Mouse (Mus musculus): ENCODE results near the gene Gpr173.
"Not testable (repeated sequence)": the region's sequence is repeated elsewhere in the genome, so short reads cannot be mapped to it uniquely, and the experiment has no call there.

Gpr173 gene

DNA sequence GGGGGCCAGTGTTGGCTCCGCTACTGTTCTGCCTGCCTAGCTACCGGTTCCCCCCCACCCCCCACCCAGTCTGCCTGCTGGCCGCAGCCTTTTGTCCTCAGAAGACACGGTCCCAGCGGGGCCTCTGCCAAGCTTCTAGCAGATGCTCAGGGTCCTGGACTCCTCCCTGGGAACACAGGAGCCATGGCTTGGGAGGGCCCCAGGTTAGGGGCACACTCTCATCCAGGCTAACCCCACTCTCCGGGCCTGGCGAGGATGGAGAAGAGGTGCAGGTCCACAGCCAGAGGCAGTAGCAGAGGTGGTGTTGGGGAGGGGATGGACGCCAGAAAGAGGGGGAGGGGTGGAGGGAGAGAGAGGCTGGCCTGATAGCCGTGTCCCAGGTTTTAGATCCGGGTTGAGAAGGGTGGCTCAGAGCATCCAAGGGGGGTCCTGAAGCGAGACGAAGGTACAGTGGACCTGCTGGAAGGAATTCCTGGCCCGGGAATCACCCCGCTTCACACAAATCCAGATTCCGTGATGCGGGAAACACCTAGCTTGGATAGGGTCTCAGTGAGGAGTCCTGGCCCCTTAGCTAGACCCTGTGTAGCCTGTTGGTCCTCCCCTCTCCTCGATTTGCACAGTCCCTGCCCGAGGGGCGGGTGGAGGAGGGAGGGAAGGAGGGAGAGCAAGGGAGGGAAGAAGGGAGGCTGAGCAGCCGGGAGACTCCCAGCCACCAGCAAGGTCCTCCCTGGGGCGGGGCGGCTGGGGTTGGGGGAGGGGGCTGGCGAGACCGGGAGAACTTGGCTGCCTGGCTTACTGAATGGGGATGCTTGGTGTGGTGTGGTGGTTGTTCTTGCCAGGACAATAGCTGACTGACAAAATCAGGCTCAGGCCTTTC, at the start of gene Gpr173:
Gene Gpr173, minus strand, starts transcription at position 308 of the 877 bp plus-strand sequence.
- peak; percentile 84 to 88 for DNase-seq

DNA sequence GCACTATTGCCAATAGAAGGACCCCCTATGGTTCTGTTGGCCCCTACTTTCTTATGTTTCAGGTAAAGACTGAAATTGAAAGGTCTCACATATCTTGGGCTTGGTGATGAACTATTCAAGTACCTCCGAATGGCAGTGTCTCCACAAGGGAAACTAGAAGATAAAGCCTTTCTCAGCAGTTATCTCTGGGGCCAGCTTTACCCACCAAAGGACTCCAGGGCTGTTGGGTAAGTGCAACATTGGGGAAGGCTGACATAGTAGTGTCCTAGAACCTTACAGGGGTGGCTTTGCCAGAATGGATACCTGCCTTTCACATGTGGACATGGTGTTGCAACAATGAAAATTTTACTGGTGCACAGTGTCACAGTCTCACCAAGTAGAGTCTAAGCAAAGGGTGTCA, 34.7 kb upstream of the Gpr173 start:
- DNase-seq = no peak

DNA sequence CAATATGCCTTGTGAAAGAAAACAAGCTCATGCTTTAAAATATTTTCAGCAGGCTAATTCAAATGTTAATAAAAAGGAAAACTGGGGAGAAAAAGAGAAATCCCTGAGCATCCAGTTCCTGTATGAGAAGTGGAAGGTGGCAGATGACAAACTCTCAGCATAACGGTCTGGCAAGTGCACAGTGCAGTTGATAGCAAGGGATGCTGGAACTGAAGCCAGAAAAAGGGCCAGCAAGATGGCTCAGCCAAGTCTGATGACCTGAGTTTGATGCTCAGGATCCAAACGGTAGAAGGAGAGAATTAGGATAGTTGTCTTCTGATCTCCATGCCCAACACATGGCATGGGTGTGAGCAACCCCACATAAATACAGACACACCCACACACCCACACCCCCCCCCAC, 31.6 kb upstream of the Gpr173 start:
- peak; percentile 58 to 62 for DNase-seq

DNA sequence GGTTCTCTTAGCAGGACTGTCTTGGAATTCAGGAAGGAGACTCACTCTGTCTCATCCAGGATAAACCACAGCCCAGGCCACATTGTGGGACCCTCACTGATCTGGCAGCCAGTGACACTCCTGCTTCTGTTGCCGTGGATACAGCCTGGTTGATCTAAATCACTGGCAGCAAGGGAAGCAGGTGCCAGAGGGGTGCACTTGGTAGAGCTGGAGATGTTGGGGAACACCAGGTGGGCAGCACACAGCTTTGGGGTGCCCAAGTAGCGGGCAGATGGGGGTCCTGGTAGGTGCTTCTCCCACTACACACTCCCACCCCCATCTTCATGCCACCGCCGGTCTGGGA, 479 bp downstream of the Gpr173 start:
- no peak for DNase-seq

DNA sequence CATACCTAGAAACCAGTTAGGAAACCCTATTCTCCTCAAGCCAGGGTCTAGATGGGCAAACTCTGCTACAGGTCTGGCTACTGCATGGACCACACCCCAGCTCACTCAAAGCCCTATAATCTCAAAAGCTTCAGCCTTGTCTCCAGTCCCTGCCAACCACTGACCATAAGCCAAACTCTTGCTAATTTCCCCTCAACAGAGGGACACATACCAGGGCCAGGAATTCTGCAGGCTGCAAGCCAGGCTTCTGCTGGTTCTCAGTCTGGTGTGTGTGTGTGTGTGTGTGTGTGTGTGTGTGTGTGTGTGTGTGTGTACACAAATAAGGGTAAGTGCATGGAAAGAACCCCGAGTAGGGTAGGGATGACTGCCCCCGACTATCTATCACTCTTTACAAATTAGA, 2.1 kb downstream of the Gpr173 start:
- DNase-seq = peak; percentile 90 to 92

DNA sequence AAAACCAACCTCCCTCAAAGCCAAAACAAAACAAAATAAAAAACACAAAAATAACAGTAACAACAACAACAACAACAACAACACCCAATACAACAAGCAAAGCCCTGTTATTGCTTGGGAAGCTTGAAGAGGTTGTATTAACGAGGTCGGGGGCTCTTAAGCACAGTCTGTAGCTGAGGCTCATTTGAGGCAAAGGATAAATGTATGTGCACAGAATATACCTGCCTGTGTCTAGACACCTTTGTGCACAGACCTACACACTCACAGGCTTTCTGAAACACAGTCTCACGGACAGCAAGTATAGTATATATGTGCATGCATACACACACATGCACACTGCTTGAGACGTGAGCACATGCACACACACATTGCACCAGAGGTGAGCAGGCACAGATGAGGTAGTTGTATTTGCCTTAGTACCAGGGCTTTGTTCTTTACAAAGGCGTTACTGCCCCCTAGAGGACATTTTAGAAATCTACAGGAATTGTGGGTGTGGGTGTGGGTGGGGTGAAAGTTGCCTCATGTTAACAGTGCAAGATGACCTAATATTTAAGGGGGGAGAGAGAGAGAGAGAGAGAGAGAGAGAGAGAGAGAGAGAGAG, 15.9 kb downstream of the Gpr173 start:
- DNase-seq = peak; percentile 48 to 66

DNA sequence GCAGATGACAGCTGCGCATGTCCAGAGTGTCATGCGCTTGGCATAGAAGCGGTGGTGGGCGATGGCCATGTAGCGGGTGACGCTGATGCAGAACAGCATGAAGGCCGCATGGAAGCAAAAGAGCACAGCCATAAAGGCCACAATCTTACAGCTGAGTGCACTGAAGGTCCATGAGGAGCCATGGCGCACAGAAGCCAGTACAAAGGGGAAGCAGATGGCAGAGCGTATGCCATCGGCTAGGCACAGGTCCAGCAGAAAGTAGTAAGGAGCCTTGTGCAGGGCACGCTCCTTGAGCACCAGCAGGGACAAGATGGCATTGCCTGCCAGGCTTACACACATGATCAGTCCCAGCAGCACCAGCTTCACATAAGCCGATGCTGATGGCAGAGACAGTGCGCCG, 21.5 kb downstream of the Gpr173 start:
- peak; percentile 90 to 92 for DNase-seq

DNA sequence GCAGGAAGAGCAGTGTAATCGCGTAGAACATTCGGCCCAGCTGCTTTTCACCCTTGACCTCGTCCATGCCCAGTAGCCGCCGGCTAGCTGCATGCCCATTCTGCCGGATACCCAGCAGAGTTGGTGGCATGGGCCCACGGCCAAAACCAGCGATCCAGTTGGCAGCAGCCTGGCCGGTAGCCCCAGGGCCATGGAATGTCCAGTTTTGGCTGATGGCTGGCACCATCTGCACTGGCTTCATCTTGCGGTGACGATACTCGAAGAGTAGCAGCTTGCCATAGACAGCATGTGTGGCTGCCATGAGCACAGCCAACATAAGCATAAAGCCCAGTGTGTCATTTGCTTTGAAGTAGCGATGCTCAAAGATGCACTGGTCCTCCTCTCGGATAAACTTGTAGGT, 21.9 kb downstream of the Gpr173 start:
- DNase-seq = peak; percentile 85 to 89

DNA sequence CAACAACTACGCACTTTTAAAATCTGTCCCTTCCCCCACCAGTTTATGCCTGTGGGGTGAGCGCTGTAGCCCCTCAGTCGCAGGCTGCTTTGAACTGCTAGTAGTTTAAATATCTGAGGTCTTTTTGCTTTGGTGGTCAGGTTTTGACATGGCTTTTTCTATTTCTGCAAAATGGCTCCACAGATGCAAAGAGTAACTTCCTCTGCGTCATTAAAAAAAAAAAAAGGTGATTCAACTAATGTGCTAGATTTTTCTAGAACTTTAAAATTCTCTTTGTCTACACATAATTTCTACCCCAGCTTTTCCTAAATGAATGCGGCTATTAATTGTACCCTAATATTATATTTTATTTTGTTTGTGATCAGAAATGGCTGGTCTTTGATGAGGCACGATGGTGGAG, 25.6 kb downstream of the Gpr173 start:
- no peak for DNase-seq

DNA sequence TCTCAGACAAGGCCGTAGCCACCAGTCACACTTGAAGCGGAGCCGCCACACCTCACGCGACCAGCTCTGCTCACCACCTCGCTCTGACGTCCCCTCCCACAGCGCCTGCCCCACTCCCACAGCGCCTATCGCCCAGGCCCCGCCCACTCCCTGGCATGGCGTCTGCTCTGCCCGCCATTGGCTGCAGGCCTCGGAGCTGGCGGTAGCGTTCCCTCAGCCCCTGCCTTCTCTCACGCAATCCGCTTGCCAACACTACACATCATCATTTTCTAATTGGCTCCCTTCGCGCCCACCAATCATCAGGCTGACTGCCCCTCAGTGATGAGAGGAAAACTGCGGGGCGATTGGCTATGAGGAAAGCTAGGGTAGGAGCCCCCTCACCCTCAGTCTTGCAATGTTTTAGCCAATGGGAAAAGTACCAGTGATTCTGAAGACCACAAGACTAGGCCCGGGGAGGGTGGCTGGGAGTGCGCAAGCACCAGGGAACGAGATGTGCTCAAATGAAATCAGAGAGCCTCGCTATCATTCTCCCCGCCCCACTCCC, 26.1 kb downstream of the Gpr173 start, which contains the start of gene Tspyl2:
Gene Tspyl2, minus strand, starts transcription at position 68 of the 544 bp plus-strand sequence.
- peak; percentile 97 to 98 for DNase-seq

DNA sequence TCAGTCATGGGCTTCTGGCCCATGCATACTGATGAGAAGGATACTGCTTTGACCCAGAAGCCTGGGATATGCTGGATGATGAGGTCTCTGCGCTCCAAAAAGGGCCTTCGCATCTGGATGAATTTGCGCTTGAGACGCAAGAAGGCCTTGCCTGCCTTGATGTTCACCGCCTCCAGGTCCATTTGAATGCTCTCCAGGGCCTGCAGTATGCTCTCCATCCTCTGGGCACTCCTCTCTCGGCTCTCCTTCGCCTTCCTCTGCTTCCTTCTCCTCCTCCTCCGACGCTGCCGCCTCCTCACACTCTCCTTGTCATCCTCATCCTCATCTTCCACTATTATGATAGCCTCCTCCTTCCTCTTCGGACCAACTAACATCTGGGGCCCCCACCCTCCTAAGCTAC, 27.0 kb downstream of the Gpr173 start:
- peak; percentile 32 to 42 for DNase-seq

DNA sequence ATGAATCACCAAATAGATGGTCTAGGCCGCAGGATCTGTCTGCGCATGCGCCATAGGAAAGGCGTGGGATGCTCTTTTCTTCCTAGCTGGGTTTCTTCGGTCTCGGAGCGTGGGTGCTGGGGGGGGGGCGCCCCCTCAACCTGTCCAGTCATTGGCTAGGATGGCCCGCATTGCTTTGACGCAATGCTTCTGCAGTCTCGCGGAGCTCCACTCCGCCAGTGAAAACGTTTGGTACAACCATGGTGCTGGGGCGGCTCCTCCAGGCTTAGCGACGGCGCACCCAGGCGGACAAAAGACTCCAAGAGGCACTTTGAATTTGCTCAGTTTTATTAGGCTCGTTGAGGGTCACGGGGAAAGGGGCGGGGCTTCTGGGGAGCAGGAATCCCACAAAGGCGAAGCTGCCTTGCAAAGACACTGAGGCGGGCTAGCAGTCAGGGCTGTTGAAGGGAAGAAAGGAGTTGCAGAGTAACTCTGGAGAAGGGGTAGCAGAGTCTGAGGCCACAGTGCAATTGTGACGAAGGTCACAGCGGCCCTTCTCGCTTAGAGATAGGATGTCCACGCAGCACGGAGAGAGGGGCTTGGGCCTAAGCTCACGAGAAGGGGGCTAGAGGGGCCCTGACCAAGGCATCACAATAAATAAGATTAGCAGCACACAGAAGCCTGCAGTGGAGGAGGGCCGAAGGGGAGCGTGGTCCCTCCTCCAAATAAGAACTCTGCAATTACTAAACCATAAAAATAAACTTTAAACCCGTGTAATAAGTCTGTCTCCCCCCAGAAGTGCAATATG, 31.8 kb downstream of the Gpr173 start:
- peak; percentile 90 to 92 for DNase-seq

DNA sequence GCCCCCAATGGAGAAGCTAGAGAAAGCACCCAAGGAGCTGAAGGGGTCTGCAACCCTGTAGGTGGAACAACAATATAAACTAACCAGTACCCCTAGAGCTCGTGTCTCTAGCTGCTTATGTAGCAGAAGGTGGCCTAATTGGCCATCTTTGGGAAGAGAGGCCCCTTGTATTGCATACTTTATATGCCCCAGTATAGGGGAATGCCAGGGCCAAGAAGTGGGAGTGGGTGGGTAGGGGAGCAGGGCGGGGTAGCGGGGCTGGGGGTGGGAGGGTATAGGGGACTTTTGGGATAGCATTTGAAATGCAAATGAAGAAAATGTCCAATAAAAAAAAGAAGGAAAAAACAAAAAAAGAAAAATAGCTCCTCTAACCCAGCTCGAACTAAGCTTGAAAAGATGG, 32.4 kb downstream of the Gpr173 start:
- DNase-seq = peak in 1 of 2 experiments; percentile 10

DNA sequence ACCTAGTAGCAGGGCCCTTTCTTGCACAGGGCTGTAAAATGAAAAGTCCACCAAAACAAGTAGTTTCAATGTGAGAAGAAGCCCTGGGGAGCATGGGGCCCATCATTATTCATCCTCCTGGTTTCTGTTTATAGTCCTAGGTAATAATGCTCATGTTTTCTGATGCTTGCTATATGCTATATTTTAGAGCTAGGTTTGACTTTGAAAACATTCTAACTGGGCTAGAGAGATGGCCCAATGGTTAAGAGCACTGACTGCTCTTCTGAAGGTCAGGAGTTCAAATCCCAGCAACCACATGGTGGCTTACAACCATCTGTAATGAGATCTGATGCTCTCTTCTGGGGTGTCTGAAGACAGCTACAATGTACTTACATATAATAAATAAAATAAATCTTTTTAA, 39.1 kb downstream of the Gpr173 start:
- DNase-seq = not testable (repeated sequence)

DNA sequence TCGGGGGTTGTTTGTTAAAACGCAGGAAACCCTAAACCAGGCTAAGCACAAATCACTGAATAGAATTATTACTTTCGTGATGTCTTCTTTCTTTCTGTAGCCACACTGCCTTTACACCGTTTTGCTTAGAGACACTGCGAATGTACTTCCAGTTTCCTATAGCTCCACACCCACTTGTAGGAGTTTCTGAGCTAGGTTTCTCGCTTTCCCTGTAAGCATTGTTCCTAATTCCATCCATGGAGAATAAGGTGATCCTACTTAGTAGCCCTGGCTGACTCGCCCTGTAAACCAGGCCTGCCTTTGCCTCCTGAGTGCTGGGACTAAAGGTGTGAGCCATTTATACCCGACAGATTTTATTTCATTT, 40.8 kb downstream of the Gpr173 start:
- no peak for DNase-seq

DNA sequence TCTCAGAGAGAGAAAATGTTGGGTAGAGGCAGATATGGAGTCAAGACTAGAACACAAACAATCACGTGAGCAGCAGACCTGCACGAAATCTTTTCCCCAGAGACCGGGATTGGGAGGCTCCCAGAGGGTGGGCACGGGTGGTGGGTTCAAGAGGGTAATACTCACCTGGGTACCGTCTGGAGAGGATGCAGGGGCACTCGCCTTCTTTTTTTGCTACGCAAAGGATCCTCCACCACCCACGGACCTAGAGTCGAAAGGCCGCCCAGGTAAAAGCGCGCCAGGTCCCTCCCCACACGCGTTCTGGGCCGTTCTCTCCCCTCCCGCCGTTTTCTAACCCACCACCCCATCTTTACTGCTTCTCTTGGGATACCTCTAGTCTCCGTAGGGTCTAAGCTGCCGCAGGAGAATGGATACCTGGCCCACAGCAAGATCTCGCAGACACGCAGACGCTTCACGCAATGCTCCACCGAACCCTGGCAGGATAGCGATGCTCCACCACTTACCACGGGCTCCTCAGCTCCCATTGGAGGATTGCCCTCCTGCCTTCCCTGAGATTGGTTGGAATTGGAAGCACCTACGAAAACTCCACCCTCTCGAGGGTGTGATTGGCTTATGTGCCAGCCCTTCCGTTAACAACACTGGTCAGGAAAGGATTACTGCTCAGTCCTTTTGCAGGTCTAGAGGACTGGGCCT, 41.4 kb downstream of the Gpr173 start, which contains the start of gene Kantr:
Gene Kantr, minus strand, starts transcription at position 500 of the 693 bp plus-strand sequence.
- DNase-seq = peak; percentile 87 to 89

DNA sequence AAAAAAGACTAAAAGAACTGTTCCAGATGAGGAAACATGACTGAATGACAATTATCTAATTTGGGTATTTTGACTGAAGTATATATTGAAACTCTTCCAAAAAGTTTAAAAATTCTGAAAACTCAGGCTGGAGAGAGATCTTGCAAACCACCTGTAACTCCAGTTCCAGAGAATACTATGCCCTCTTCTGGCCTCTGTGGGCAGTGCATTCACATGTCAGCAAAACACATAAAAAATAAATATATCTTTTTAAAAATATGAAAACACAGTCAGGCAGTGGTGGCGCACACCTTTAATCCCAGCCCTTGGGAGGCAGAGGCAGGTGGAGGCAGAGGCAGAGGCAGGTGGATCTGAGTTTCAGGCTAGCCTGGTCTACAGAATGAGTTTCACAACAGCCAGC, 44.9 kb downstream of the Gpr173 start:
- DNase-seq = peak in 1 of 2 experiments; percentile 41

DNA sequence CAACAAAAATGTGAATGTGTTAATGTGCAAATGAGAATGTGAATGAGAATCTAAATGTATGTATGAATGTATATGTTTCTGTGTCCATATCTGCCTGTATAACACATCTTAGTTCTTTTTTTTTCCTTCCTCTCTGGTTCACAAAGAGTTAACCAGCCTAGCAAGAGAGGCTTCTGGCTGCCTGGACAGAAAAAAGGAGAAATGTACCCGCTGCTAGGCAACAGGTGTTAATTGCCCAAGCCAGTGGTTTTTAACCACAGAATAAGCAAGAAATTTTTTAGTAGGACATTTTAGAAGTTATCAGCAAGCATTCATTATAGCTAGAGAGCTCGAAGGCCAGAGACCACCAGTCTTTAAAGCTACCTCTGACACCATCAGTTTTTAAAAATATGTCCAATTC, 45.7 kb downstream of the Gpr173 start:
- DNase-seq = no peak

DNA sequence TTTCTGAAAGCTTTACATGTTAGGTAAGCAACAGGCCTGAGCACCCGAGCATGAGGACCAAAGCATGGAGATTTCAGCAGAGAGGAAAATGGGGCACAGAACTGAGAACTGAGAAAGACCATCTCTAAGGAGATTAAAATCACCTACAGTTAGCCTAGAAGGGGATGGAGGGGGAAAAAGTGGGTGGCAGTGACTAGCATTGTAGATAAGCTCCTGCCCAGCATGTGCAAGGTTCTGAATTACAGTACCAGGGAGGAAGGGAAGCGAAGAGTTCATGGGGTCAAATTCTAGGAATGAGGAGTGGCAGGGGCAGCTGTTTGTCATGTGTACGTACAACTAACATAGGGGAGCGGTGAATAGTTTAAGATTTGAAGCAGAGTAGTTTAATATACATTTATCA, 48.0 kb downstream of the Gpr173 start:
- no peak for DNase-seq

DNA sequence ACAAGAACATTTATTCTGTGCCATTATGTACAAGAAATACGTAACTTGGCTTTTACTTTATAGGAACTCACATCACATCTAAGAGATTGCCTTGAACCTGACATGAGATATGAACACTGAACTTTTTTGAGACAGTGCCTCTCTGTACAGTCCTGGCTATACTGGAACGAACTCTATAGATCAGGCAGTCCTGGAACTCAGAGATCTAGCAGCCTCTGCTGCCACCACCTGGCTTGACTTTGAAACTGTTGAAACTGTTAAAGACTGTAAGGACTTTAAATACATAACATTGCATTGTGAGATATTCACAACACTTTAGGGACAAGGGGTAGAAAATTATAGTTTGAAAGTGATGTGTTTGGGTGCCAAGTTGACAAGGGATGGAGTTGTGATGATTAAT, 60.6 kb downstream of the Gpr173 start:
- peak; percentile 29 to 52 for DNase-seq

DNA sequence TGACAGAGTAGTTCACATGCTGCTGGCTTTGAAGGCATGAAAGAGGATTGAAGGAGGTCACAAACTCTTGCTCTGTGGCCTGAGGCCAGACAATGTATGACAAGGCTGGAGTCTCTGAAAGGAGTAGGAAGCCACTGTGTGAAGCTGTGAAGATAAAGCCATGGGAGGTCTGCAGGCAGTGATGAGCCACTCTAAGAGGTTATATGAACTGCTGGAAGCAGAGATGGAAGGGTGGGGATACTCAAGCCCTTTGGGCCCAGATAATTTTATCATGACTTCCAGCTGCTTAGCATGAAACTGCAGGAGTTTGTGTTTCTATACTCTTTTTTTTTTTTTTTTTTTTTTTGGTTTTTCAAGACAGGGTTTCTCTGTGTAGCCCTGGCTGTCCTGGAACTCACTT, 61.1 kb downstream of the Gpr173 start:
- DNase-seq = no peak

DNA sequence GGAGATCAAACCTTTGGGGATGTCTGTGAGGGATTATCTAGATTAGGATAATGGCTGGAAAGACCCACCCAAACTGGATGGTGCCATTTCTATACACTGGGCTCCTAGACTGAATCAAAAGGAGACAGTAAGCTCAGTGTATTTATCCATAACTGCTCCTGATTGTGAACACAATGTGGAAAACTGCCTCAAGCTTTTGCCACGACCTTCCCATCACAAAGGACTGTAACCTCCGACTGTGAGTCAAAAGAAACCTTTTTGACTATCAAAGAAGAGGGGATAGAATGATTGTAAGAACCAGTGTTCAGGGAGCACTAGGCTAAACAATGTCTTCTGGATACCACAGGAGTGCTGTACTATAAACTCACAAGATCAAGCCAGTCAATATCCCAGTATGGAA, 62.3 kb downstream of the Gpr173 start:
- DNase-seq = no peak

Measured in cerebellum, postnatal 10 days (tissue).